Mouse (Mus musculus): ENCODE measurements at regions not wholly inside any gene's neighbourhood (a gene's known extent, or its start where the extent isn't known, plus 50 kb on each side); places are given as distances from the start of the nearest gene placed in this dataset.

GRCm38 (mm10) chr7:130036235-130036634, 444.6 kb downstream of the Wdr11 start:
- H3K4me1 ChIP-seq (ENCODE audit: control insufficient read depth in 2 of 2, insufficient read depth in 2 of 2, low read length in 2 of 2, poor library complexity in 1 of 2): no peaks in the 10 kb centered on the region
- in situ Hi-C loops (cut with MboI; ENCODE audit: low sequenced_read_pairs in 2 of 2, unreplicated experiment in 2 of 2): no loop called here
- no peak for DNase-seq (ENCODE audit: low read depth, low spot score)
- no peaks in the 10 kb centered on the region for H3K9me3 ChIP-seq (ENCODE audit: control insufficient read depth, insufficient read depth, low read depth, low read length)
- no peak overlapping the region for H3K27ac ChIP-seq (ENCODE audit: insufficient read depth, low read depth, low read length, poor library complexity, severe bottlenecking)
- H3K9ac ChIP-seq (ENCODE audit: insufficient read depth, low read depth, low read length, poor library complexity, severe bottlenecking): no peak overlapping the region
- H3K4me3 ChIP-seq (ENCODE audit: insufficient read depth in 1 of 2, low read depth in 1 of 2, low read length in 2 of 2, poor library complexity in 1 of 2, severe bottlenecking in 1 of 2): no peak overlapping the region
- TF ChIP-seq ZNF384 (IDR thresholded peaks at IDR 0.05; ENCODE audit: low read depth, low read length) (no peak), CHD2 (IDR thresholded peaks at IDR 0.05; ENCODE audit: low read depth, low read length) (no peak), HCFC1 (IDR thresholded peaks at IDR 0.05; ENCODE audit: borderline replicate concordance, insufficient read depth, low read length) (no peak), ZC3H11A (IDR thresholded peaks at IDR 0.05; ENCODE audit: borderline replicate concordance, low read depth, low read length) (no peak), MAFK (IDR thresholded peaks at IDR 0.05; ENCODE audit: insufficient read depth, low read depth, low read length) (no peak)
- H3K36me3 ChIP-seq (ENCODE audit: control insufficient read depth, insufficient read depth, low read length, poor library complexity, severe bottlenecking): no peaks in the 10 kb centered on the region

GRCm38 (mm10) chr7:130036845-130037572, 445.3 kb downstream of the Wdr11 start:
- Histone ChIP-seq H3K36me3 (ENCODE audit: control insufficient read depth, insufficient read depth, low read length, poor library complexity, severe bottlenecking) (no peaks in the 10 kb centered on the region), H3K9me3 (ENCODE audit: control insufficient read depth, insufficient read depth, low read depth, low read length) (no peaks in the 10 kb centered on the region), H3K9ac (ENCODE audit: insufficient read depth, low read depth, low read length, poor library complexity, severe bottlenecking) (no peak overlapping the region), H3K27ac (ENCODE audit: insufficient read depth, low read depth, low read length, poor library complexity, severe bottlenecking) (no peak overlapping the region), H3K4me1 (ENCODE audit: control insufficient read depth in 2 of 2, insufficient read depth in 2 of 2, low read length in 2 of 2, poor library complexity in 1 of 2) (no peaks in the 10 kb centered on the region; a peak in 1 of 4 replicates), H3K4me3 (ENCODE audit: insufficient read depth in 1 of 2, low read depth in 1 of 2, low read length in 2 of 2, poor library complexity in 1 of 2, severe bottlenecking in 1 of 2) (no peak overlapping the region)
- no peak for TF ChIP-seq ZC3H11A (IDR thresholded peaks at IDR 0.05; ENCODE audit: borderline replicate concordance, low read depth, low read length)
- TF ChIP-seq MAFK (IDR thresholded peaks at IDR 0.05; ENCODE audit: insufficient read depth, low read depth, low read length): no peak
- no peak for TF ChIP-seq ZNF384 (IDR thresholded peaks at IDR 0.05; ENCODE audit: low read depth, low read length)
- no peak for TF ChIP-seq HCFC1 (IDR thresholded peaks at IDR 0.05; ENCODE audit: borderline replicate concordance, insufficient read depth, low read length)
- TF ChIP-seq CHD2 (IDR thresholded peaks at IDR 0.05; ENCODE audit: low read depth, low read length): no peak
- in situ Hi-C loops (cut with MboI; ENCODE audit: low sequenced_read_pairs in 2 of 2, unreplicated experiment in 2 of 2): no loop called here
- no peak for DNase-seq (ENCODE audit: low read depth, low spot score)

GRCm38 (mm10) chr7:130037573-130037925, 445.9 kb downstream of the Wdr11 start:
- Histone ChIP-seq H3K4me1 (ENCODE audit: control insufficient read depth in 2 of 2, insufficient read depth in 2 of 2, low read length in 2 of 2, poor library complexity in 1 of 2) (no peaks in the 10 kb centered on the region; a peak in 1 of 4 replicates), H3K36me3 (ENCODE audit: control insufficient read depth, insufficient read depth, low read length, poor library complexity, severe bottlenecking) (no peaks in the 10 kb centered on the region), H3K9me3 (ENCODE audit: control insufficient read depth, insufficient read depth, low read depth, low read length) (no peaks in the 10 kb centered on the region), H3K4me3 (ENCODE audit: insufficient read depth in 1 of 2, low read depth in 1 of 2, low read length in 2 of 2, poor library complexity in 1 of 2, severe bottlenecking in 1 of 2) (no peak overlapping the region), H3K27ac (ENCODE audit: insufficient read depth, low read depth, low read length, poor library complexity, severe bottlenecking) (no peak overlapping the region), H3K9ac (ENCODE audit: insufficient read depth, low read depth, low read length, poor library complexity, severe bottlenecking) (no peak overlapping the region)
- no peak for TF ChIP-seq HCFC1 (IDR thresholded peaks at IDR 0.05; ENCODE audit: borderline replicate concordance, insufficient read depth, low read length)
- TF ChIP-seq MAFK (IDR thresholded peaks at IDR 0.05; ENCODE audit: insufficient read depth, low read depth, low read length): no peak
- no peak for TF ChIP-seq CHD2 (IDR thresholded peaks at IDR 0.05; ENCODE audit: low read depth, low read length)
- no peak for TF ChIP-seq ZNF384 (IDR thresholded peaks at IDR 0.05; ENCODE audit: low read depth, low read length)
- TF ChIP-seq ZC3H11A (IDR thresholded peaks at IDR 0.05; ENCODE audit: borderline replicate concordance, low read depth, low read length): no peak
- in situ Hi-C loops (cut with MboI; ENCODE audit: low sequenced_read_pairs in 2 of 2, unreplicated experiment in 2 of 2): no loop called here
- no peak for DNase-seq (ENCODE audit: low read depth, low spot score)

- Histone ChIP-seq H3K36me3 (ENCODE audit: control insufficient read depth, insufficient read depth, low read length, poor library complexity, severe bottlenecking) (no peaks in the 10 kb centered on the region), H3K4me3 (ENCODE audit: insufficient read depth in 1 of 2, low read depth in 1 of 2, low read length in 2 of 2, poor library complexity in 1 of 2, severe bottlenecking in 1 of 2) (no peak overlapping the region), H3K9me3 (ENCODE audit: control insufficient read depth, insufficient read depth, low read depth, low read length) (no peaks in the 10 kb centered on the region), H3K27ac (ENCODE audit: insufficient read depth, low read depth, low read length, poor library complexity, severe bottlenecking) (no peak overlapping the region), H3K9ac (ENCODE audit: insufficient read depth, low read depth, low read length, poor library complexity, severe bottlenecking) (no peak overlapping the region), H3K4me1 (ENCODE audit: control insufficient read depth in 2 of 2, insufficient read depth in 2 of 2, low read length in 2 of 2, poor library complexity in 1 of 2) (no peaks in the 10 kb centered on the region; a peak in 1 of 4 replicates)
- in situ Hi-C loops (cut with MboI; ENCODE audit: low sequenced_read_pairs in 2 of 2, unreplicated experiment in 2 of 2): no loop called here
- TF ChIP-seq ZNF384 (IDR thresholded peaks at IDR 0.05; ENCODE audit: low read depth, low read length) (no peak), CHD2 (IDR thresholded peaks at IDR 0.05; ENCODE audit: low read depth, low read length) (no peak), MAFK (IDR thresholded peaks at IDR 0.05; ENCODE audit: insufficient read depth, low read depth, low read length) (no peak), HCFC1 (IDR thresholded peaks at IDR 0.05; ENCODE audit: borderline replicate concordance, insufficient read depth, low read length) (no peak), ZC3H11A (IDR thresholded peaks at IDR 0.05; ENCODE audit: borderline replicate concordance, low read depth, low read length) (no peak)
- DNase-seq (ENCODE audit: low read depth, low spot score): peak; percentile 28
These were observed 448.9 kb downstream of the Wdr11 start for GRCm38 (mm10) chr7:130040596-130040995.

Data from ES-E14 (cell line).